Mouse (Mus musculus): ENCODE data around the gene Adam23.

DNA sequence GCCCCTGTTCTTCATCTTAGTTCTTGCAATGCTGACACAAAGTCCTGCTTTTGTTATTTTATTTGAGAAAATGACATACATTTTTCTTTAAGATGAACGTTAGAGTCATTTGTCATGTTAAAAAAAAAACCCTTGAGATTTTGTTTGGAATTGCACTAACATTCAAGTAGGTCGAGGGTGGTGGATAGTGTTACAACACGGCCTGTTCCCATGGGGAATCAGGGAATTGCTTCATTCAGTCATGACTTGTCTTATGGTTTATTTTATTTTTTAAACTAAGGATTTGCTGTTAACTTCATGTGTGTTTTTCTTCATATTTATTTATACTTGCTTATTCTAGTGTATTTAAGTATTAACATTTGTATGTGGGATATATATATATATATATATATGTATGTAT lies 65.7 kb downstream of the Adam23 start:
- no peak for TF ChIP-seq TCF12 (IDR thresholded peaks at IDR 0.05; ENCODE audit: insufficient read depth, poor library complexity, severe bottlenecking)
- TF ChIP-seq E2F4 (IDR thresholded peaks at IDR 0.05; ENCODE audit: insufficient read depth) = no peak
- no peak for TF ChIP-seq MAX (IDR thresholded peaks at IDR 0.05; ENCODE audit: low read depth)
- TF ChIP-seq POLR2A (IDR thresholded peaks at IDR 0.05; ENCODE audit: insufficient read length, low read depth) = no peak

Data from myocyte (in vitro differentiated cells).